Mouse (Mus musculus) layer of hippocampus, adult 2 months (tissue): ENCODE measurements around the gene Nt5m. TPM values are rescaled to one million over a fixed set of nuclear protein-coding genes. Genes with fewer than 3 reads are reported as not detected.
A peak's percentile ranks its signal among the peaks of the same experiment; 100 is the strongest.

Experiments
- DNase-seq, 2 experiments: peaks; one replicate each; pipeline ENCODE4 v3.0.0; 2022; ENCODE audit warnings: low spot score in 2 of 2
- H3K27ac ChIP-seq: fragments of 200-600 bp; 2 replicates; pipeline ENCODE4 v1.8.1; 2022
- H3K4me3 ChIP-seq: fragments of 200-600 bp; 2 replicates; pipeline ENCODE4 v1.8.1; 2022; ENCODE audit warnings: mild to moderate bottlenecking
- CTCF ChIP-seq: fragments of 200-600 bp; conservative IDR thresholded peaks from 2 replicates; pipeline ENCODE4 v1.8.1; 2022; ENCODE audit warnings: antibody characterized with exemption, mild to moderate bottlenecking, moderate library complexity
- total RNA-seq, 2 experiments: library from RNA; stranded (reverse); gene quantifications; 2 replicates each; pipeline ENCODE4 v1.2.3; 2021

The Nt5m gene
- total RNA-seq, 2 experiments from 2014 or later: 56.1 to 59.6 TPM

DNA sequence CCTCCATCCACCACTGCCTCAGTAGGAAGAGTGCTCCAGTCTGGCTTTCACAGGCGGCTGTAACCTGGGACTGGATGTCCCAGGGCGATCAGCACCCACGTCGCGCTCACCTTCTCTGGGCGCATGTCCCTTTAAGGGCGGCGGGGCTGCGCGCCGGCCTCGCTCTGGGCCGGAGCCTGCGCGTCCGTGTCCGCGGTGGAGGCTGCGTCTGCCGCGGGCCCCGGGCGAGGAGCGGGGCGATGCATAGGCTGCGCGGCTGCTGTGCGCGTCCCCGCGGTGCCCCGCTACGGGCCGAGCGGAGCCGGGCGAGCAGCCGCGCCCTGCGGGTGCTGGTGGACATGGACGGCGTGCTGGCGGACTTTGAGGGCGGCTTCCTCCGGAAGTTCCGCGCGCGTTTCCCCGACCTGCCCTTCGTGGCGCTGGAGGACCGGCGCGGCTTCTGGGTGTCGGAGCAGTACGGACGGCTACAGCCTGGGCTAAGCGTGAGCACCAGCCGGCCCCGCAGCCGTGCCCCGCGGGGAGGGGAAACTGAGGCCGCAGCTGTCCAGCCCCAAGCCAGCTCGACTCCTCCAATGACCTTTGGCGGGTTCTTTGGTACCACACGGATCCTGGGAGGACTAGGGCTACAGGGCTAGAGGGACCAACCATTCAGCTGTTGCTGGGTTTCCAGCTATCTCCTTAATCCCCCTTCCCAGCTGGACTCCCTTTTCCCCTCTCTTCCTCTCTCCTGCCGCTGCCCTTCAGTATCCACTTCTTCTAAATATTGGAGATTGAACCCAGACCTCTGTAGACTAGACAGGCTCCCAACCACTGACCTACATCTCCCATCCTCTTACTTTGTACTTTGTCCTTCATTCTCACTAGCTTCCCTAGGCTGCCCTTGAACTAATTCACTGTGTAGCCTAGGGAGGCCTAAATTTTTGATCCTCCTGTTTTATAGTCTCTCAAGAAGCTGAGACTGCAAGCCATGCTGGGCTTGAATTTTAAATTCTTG is 8.9 kb downstream of the Nt5m start:
- Histone ChIP-seq H3K4me3 (peak overlapping the region; percentile 82), H3K27ac (peak overlapping the region; percentile 94)
- TF ChIP-seq CTCF: peak; percentile 46
- DNase-seq: peak; percentile 61 to 68

DNA sequence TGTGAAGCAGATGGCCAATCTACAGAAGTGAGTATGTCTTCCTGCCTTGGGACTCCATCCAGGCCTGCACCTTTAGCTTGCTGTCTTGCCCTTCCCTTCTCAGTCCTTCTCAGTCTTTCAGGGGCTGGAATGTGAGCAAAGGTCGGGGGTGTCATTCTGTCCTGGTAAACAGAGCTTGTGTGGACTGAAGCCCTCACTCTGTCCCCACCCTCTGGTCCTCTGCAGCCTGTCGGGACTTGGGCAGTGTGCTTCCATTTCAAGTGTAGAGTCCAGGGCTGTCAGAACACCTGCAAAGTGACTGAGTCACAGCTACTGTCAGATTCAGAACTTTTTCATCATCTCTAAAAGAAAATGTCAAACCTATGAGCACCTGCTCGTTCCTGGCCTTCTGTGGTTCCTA is 13.6 kb downstream of the Nt5m start:
- no peak overlapping the region for H3K27ac ChIP-seq
- no peak for TF ChIP-seq CTCF
- no peak for DNase-seq
- H3K4me3 ChIP-seq: no peak overlapping the region

DNA sequence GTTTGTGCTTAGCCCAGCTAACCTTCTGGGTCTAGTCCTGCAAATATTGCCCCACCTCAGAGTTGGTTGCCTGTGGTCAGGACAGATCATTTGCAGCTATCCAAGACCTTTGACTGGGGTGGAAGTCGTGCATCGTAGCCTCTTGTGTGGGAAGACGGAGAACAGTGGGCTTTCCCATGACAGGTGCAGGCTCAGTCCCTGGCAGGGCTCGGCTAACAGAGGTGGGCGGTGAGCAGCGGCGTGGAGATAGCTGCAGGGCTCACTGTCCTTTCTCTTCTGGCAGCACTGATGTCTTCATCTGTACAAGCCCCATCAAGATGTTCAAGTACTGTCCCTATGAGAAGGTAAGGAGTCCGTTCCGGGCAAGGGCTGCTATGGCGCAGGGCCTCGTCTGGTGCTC is 21.2 kb downstream of the Nt5m start:
- TF ChIP-seq CTCF: no peak
- Histone ChIP-seq H3K27ac (peak overlapping the region; percentile 28; the same call in 1 of the 2 replicates), H3K4me3 (no peak overlapping the region)
- DNase-seq: no peak

DNA sequence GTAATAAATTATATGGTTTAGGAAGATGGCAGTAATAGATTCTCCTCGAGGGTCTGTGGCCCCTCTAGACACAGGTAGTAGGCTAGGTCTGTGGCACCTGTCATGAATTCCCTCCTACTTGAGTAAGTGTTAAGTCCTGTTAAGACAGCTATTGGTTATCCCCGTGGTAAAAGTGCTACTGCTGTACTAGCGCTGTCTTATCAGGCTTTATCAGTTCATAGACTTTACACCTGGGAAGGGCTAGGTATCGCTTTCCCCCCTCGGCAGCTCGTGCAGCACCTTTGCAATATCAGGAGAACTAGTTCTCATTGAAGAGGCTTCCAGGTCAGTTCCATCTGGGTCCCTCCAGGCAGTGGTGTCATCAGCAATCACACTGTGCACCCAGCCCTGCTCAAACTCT is 25.1 kb downstream of the Nt5m start:
- no peak for DNase-seq
- TF ChIP-seq CTCF: no peak
- no peak overlapping the region for H3K4me3 ChIP-seq
- H3K27ac ChIP-seq: no peak overlapping the region

DNA sequence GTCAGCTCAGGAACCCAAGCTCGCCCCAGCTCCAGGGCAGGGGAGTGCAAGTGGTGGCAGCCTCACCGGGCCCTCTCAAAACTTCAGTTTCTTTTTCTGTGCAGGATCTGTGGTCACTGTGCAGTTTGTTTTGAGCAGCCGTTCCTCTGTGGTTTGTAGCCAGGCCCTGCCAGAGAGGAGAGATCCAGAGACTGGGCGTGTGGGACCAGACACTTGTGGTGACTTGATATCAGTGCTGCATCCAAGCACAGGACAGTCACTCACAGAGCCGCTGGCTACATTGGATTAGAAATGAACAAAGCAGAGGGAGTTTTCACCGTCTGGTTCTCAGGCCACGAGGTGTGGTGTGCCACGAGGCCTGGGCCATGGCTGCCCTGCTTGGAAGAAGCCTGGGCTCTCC is 32.9 kb downstream of the Nt5m start:
- Histone ChIP-seq H3K27ac (no peak overlapping the region), H3K4me3 (no peak overlapping the region)
- TF ChIP-seq CTCF: no peak
- no peak for DNase-seq

DNA sequence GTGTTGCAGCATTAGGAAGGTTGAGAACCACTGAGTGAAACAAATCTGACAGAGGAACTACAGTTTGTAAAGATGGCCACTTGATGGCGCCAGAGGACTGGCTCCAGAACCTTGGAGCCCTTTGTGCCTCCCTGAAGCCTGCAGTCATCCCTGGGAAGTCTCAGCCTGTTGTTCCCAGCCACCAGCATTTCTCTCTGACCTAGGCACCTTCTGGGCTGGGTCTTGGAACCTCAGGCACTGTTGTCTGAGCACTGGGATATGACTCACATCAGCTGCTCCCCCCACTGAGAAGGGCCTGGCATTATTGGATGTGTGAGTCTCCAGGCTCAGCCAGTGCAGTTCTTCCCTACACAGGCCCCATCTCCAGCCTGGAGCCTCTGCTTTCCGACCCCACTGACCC is 40.8 kb downstream of the Nt5m start:
- TF ChIP-seq CTCF: peak; percentile 99
- no peak overlapping the region for H3K4me3 ChIP-seq
- DNase-seq: peak; percentile 79 to 86
- no peak overlapping the region for H3K27ac ChIP-seq

DNA sequence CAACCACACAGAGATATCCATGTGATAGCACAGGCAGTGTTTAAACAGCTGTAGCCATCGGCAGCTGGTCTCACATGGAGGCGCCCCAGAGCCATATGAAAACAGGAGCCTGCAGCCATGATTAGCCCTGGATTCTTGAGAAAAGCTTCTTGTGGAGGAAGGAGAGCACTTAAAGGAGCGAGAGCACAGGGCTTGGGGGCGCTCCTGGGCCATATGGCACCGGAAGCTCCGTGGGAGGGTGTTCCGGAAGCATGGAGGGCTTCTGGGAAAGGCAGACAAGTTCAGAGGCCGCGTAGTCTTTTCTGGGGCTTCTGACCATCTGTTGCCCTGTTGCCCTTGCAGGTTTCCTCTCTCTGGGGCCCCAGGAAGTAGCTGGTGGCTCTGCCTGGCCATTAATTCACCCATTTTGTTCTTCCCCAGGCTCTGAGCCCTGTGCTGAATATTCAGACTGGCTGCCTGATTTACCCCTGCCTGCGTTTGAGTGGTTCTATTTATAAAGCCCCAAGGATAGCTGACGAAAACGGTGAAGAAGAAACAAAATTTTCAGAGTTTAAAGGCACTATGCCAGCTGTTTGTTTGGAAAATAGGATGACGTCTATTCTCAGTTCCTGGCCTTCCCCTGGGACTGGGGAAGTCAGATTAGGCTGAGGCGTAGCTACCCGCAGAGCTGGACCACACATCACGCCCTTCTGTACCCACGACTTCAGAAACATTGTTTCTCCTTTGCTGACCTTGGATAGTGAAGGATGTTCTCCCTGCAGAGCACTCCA is 46.2 kb downstream of the Nt5m start:
- no peak overlapping the region for H3K4me3 ChIP-seq
- peak overlapping the region; percentile 74 for H3K27ac ChIP-seq
- no peak for DNase-seq
- peak; percentile 42 for TF ChIP-seq CTCF

DNA sequence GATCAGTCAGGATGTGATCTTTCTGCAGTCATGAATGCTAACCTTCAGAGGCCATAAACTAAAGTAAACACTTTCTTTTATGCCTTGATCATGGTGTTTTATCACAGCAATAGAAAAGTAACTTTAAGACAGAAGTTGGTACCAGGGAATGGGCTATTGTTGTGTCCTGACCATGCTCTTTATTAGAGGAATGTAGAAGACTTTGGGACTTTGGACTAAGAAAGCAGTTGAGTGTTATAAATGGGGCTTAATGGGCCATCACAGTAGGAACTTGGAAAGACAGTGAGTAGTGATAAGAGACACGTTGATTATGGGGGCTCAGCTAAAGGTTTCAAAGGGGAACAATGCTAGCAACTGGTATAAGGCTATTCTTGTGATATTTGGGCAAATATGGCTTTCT is 47.7 kb downstream of the Nt5m start:
- H3K4me3 ChIP-seq: no peak overlapping the region
- no peak for DNase-seq
- no peak overlapping the region for H3K27ac ChIP-seq
- no peak for TF ChIP-seq CTCF

DNA sequence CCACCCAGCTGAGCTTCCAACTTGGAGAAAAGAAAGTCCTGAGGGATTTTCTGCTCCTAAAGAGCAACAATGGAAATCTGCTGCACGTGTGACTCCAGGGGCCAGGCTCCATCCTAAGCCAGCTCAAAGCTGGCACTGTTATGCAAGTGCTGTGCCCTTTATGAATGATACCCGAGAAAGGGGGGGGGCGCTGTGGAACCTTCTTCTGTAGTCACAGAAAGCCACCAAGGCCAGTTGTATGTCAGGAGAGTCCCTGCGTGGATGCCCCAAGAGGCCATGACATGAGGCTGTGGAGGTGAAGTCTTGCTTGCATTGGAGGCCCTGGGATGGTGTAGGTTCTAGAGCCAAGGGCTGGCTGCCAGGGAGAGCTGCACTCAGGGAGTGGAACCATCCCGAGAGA is 48.9 kb downstream of the Nt5m start:
- no peak overlapping the region for H3K27ac ChIP-seq
- no peak for DNase-seq
- TF ChIP-seq CTCF: no peak
- H3K4me3 ChIP-seq: no peak overlapping the region

DNA sequence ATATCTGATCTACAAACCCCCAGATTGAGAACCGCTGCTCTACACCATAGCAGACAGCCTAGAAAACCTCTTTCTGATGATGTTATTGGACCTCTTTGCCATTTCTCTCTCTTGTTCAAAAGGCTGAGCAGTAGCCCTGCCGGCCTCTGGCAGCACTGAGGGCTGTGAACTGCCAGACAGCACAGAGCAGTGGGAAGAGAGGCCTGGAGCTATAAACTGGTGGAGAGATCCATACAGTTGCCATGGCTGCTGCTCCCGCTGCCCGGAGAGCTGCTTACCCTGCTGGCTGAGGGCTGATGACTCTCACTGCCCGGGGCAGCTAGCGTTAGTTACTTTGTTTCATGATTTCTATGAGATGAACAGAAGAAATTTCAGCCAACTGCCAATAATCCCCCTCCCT is 52.6 kb downstream of the Nt5m start:
- DNase-seq: no peak
- Histone ChIP-seq H3K4me3 (no peak overlapping the region), H3K27ac (no peak overlapping the region)
- TF ChIP-seq CTCF: 0 out of 2 replicates have a peak, but pooled peaks have one; percentile 13

DNA sequence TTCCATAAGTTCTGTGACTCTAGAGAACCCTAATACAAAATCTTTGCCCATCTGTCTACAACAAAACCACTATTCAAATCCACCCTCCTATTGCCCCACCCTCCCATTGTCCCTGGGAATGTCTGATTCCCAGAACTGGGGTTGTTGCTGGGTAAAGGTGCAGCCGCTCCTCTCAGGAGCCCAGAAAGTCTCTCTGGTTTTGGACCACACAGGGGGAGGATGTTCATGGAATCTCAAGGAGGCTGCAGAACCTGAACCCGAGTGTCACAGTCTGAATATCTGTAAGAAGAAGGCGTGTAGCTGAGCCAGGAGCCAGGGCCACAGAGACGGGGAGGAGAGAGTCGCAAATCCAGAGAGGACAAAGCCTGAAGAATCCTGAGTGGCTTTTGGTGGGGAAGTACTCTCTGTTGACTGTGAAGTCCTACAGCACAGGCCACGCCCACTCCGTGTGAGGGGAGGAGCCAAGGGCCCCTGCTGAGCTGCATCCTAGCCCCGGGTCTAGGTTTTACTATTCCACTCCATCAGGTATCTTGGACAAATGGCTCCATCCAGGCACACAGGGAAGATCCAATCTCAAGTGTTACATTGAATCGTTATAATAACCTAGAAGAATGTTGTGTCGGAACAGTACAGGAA is 54.0 kb downstream of the Nt5m start:
- no peak for TF ChIP-seq CTCF
- no peak overlapping the region for H3K27ac ChIP-seq
- no peak overlapping the region for H3K4me3 ChIP-seq
- no peak for DNase-seq

DNA sequence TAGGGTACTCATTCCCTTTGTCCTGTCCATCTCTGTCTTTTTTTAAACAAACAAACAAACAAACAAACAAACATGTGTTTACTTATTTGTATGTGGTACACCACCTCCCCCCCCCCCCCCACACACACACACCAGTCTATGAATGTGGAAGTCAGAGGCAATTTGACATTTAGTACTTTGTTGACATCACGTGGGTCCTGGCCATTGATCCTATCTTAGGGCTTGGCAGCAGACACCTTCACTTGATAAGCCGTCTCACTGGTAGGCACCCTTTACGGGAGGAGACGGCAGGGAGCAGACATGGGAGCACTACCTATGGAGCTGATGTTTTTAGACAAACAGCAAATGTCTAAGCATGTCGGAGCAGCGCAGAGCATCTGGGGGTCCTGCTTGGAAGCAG is 55.7 kb downstream of the Nt5m start:
- Histone ChIP-seq H3K4me3 (no peak overlapping the region), H3K27ac (no peak overlapping the region)
- TF ChIP-seq CTCF: no peak
- DNase-seq: no peak

DNA sequence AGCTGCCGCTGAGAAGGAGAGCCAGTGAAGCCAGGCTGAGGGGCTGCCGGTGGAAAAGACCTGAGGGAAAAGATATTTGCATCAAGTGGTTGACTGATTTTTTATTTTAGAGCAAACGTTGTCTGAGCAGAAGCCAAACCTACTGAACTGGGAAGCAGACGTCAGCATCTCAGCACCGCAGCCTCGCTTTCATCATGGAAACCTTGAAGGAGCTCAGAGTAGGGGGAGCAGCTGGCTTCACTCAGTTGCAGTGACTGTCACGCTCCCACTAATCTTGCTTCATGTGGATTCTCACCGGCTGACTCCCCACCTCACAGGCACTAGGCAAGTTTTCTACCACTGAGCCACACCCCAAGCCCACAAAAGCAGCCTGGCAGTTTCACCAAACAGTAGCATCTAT is 56.1 kb downstream of the Nt5m start:
- no peak for TF ChIP-seq CTCF
- no peak overlapping the region for H3K4me3 ChIP-seq
- no peak overlapping the region for H3K27ac ChIP-seq
- DNase-seq: no peak
